Mouse (Mus musculus) layer of hippocampus, postnatal 14 days (tissue): ENCODE measurements around the gene Gpx4. TPM values are rescaled to one million over a fixed set of nuclear protein-coding genes. Genes with fewer than 3 reads are reported as not detected.

ENCODE experiments used
- DNase-seq, 2 experiments: peaks; one replicate each; pipeline ENCODE4 v3.0.0; 2021 to 2022; ENCODE audit warnings: low spot score in 2 of 2, mixed read lengths in 1 of 2
- long read RNA-seq, 2 experiments: library from polyadenylated mRNA; stranded (forward); transcript quantifications; one replicate each; pipeline ENCODE4 v2.0.0; 2021
- total RNA-seq, 2 experiments: library from RNA; stranded (reverse); gene quantifications; 2 replicates each; pipeline ENCODE4 v1.2.3; 2021

The Gpx4 gene
- 100 to 1,000 TPM; 456 to 501 TPM for total RNA-seq
- long read RNA-seq, experiment 1, transcript Gpx4-202 (7 exons, 959 nt), result major isoform, 206 of 220 reads
- long read RNA-seq, experiment 1, partial matches to known transcripts, result 7 of 220 reads
- long read RNA-seq, experiment 1, other reads (novel, unspliced or antisense), result 2 of 220 reads
- long read RNA-seq, experiment 2, transcript Gpx4-207 (6 exons, 735 nt), result minor isoform, 7 of 464 reads
- long read RNA-seq, experiment 2, transcript Gpx4-202 (7 exons, 959 nt), result major isoform, 447 of 464 reads
- long read RNA-seq, experiment 2, partial matches to known transcripts, result 4 of 464 reads
- long read RNA-seq, experiment 2, other reads (novel, unspliced or antisense), result 6 of 464 reads

- DNase-seq, result no peak
Observed at GRCm38 (mm10) chr10:80047041-80047565, at the start of gene Gpx4. TSS of gene Gpx4 (plus strand) at chr10:80047166.

DNA sequence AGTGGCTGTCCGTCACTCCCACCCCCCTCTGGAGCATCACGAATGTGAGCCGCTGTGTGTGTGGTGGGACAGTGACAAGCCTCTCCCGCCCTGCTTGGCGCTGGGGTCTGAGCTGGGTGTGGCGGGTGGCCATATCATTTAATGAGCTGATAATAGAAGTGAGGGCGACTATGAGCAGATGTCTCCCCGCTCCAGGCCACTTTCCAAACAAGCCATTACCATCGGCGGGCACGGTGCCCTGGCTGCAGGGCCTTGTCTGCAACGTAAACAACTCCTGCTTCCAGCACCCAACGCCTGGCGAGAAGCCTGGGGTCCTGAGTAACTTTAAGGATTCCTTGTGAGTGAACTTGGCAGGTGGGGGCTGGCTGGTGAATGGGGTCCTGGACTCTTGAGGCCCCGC lies 49.1 kb upstream of the Gpx4 start:
- no peak for DNase-seq

- no peak for DNase-seq
Observed at GRCm38 (mm10) chr10:80001945-80002344, 45.0 kb upstream of the Gpx4 start.

DNA sequence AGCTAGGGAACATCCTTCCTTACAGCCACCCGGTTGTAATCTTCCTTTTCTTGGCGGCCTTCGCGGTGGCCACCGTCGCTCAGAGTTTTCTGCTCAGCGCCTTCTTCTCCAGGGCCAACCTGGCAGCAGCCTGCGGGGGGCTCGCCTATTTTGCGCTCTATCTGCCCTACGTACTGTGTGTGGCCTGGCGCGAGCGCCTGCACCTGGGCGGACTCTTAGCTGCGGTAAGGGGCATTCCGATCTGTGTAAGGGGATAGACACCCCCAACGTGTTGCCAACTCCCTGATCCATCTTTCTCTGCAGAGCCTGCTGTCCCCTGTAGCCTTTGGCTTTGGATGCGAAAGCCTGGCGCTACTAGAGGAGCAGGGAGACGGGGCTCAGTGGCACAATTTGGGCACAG lies 44.1 kb upstream of the Gpx4 start:
- no peak for DNase-seq

- DNase-seq, result no peak
Observed at GRCm38 (mm10) chr10:80003374-80004232, 43.4 kb upstream of the Gpx4 start.

GRCm38 (mm10) chr10:80004233-80004705 lies 42.7 kb upstream of the Gpx4 start:
- no peak for DNase-seq

DNA sequence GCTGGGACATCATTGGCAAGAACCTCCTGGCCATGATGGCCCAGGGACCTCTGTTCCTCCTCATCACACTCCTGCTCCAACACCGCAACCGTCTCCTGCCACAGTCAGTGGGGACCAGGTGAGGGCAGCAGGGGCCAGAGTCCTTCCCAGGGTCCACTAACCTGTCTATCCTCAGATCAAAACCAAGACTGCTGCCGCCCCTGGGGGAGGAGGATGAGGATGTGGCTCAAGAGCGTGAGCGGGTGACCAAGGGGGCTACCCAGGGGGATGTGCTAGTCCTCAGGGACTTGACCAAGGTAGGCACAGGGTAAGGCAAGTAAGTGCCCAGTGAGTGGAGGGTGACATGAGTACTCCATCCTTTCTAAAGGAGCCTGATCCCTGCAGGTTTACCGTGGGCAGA lies 35.2 kb upstream of the Gpx4 start:
- DNase-seq, result no peak

GRCm38 (mm10) chr10:80013609-80014008 lies 33.4 kb upstream of the Gpx4 start:
- DNase-seq, result no peak

- no peak for DNase-seq
Observed at GRCm38 (mm10) chr10:80014484-80015290, 32.3 kb upstream of the Gpx4 start.

DNA sequence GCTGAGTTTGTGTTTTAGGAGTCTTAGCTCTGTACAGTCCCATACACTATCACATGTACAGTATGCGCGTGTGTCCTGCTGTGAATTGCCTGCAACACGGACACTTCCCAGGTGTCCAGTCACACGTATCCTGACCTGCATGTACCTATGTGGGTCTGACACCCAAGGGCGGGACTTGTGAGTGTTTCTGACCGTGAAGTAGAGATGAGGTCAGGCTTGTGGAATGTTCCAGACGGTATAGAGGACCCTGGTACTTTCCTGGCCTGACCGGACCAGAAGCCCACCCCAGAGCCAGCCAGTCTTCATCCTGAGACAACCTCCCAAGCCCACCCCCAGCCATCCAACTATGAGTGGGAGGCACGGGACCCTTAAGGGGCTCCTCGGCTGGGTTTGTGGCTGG lies 31.4 kb upstream of the Gpx4 start:
- no peak for DNase-seq

- no peak for DNase-seq
Observed at GRCm38 (mm10) chr10:80016511-80016910, 30.5 kb upstream of the Gpx4 start, which contains the start of gene Arhgap45. TSS of gene Arhgap45 (plus strand) at chr10:80016653.

GRCm38 (mm10) chr10:80016931-80017330 lies 30.0 kb upstream of the Gpx4 start:
- DNase-seq, result no peak

GRCm38 (mm10) chr10:80017361-80017760 lies 29.6 kb upstream of the Gpx4 start:
- DNase-seq, result no peak

DNA sequence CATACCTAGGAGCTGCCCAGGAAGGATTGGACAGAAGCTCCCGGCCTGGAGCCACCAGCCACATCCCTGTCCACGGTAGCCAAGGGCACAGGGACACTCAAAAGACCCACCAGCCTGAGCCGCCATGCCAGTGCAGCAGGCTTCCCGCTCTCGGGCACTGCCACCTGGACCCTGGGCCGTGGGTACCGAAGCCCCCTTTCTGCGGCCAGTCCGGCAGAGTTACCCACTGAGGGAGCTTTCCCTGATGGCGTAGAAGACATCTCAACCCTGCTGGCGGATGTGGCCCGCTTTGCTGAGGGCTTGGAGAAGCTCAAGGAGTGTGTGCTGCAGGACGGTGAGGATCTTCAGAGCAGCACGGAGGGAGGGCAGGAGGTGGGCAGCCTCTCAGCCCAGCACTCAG lies 29.2 kb upstream of the Gpx4 start:
- no peak for DNase-seq

GRCm38 (mm10) chr10:80018739-80019297 lies 28.1 kb upstream of the Gpx4 start:
- no peak for DNase-seq

GRCm38 (mm10) chr10:80019471-80020131 lies 27.4 kb upstream of the Gpx4 start:
- no peak for DNase-seq

- DNase-seq, result no peak
Observed at GRCm38 (mm10) chr10:80020191-80020590, 26.8 kb upstream of the Gpx4 start.

DNA sequence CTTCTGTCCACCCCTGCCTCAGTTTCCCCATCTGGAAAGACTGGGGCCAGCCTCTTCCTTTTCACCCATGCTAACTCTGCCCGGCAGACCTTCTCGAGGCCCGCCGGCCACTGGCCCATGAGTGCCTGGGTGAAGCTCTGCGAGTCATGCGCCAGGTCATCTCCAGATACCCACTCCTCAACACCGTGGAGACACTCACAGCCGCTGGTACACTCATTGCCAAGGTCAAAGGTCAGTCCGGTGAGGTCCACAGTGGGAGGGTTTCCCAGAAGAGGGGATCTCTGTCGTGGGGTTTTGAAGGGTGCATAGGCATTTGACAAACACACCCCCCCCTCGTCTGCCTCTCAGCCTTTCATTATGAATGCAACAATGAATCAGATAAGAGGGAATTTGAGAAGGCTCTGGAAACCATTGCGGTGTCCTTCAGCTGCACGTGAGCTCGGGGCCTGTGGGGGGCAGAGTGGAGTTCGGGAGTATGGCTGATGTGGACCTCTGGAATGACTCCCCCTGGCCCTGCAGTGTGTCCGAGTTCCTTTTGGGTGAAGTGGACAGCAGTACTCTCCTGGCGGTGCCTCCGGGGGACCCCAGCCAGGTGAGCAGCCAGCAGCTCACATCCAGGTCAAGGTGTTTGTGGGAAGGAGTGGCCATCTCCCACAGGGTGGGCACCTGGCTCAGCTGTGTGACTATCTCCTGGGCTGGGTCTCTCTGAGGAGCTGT lies 26.2 kb upstream of the Gpx4 start:
- no peak for DNase-seq

DNA sequence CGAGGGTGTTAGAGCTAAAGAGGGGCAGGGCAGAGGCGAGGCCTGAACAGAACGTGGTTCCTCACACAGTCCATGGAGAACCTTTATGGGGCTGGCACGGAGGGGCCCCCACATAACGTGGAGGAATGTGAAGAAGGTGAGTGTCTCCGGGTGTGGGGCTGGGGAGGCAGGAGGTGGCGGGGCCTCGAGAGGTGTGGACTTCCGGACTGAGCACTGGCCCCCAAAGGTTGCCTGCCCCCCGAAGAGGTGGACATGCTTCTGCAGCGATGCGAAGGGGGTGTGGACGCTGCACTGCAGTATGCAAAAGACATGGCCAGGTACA lies 25.7 kb upstream of the Gpx4 start:
- no peak for DNase-seq

DNA sequence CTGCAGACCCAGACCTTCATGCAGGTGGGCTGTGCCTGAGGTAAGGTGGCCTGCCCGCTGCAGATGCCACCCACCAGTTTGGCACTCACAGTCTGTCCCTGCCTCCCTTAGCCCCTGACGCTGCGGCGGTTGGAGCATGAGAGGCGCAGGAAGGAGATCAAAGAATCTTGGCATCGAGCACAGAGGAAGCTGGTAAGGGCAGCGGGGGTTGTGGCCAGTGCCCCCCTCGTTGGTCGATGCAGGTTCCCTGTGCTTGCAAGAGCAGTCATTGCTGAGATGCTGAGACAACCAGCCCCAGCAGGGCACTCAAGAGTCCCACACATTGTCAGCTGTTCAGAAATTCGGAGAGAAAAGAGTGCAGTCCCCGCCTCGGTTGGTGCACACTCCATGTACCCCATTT lies 24.8 kb upstream of the Gpx4 start:
- DNase-seq, result no peak
